Mouse (Mus musculus): ENCODE data around the gene Gm17509. TPM values are rescaled to one million over a fixed set of nuclear protein-coding genes. Genes with fewer than 3 reads are reported as not detected.
"Not testable (repeated sequence)": the region's sequence is repeated elsewhere in the genome, so short reads cannot be mapped to it uniquely, and the experiment has no call there.

Gene Gm17509
- polyA plus RNA-seq, 1 experiment, result not detected

DNA sequence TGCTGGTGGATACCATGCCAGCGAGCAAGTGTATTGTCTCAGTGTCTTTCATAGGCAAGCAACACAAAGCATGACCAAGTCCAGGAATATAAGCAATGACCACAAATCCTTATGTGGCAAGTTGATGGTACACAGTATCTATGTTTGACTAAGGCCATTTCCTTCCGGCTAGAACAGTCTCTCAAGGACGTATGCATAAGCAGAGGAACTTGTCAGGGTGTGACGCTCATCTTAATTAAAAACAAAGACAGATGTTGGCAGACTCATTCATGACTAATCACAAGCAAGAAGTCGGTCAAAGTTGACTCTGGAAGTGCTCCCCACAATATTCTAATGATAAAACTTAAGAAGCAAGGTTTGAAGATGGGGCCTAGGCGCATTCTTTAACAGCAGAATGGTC, 37.6 kb downstream of the Gm17509 start:
- TF ChIP-seq CTCF (IDR thresholded peaks at IDR 0.05; ENCODE audit: control insufficient read depth, insufficient read depth, low read length), result no peak
- TF ChIP-seq POLR2A (IDR thresholded peaks at IDR 0.05; ENCODE audit: borderline replicate concordance, control insufficient read depth, low read depth, low read length), result no peak
- 66% methylated on average over 6 of the region's 6 CpGs for WGBS
- no peak overlapping the region for H3K4me3 ChIP-seq (replicated peaks; ENCODE audit: control insufficient read depth, low read depth, low read length)
- H3K4me1 ChIP-seq (ENCODE audit: control insufficient read depth, insufficient read depth, low read length), result no peaks in the 10 kb centered on the region
- H3K27ac ChIP-seq (ENCODE audit: control insufficient read depth, insufficient read depth, low read depth, low read length, poor library complexity), result no peak overlapping the region

DNA sequence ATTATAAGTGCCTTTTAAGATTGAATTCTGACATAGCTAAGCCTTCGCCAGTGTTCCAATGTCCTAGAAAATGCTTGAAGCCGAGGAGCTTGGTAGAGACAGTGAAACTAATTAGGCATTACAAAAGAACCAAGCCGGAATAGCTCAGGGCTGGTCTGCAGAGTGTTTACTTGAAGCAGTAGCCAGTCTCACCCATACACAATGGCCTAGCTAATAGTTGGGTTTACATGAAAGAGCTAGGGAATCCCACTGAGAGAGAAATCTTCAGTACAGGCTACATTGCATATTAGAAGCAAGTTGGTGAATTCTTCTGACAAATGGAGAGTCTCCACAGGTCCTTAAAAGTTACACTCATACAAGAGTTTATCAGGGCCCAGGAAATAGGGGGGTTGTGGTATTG, 40.0 kb downstream of the Gm17509 start:
- H3K4me3 ChIP-seq (replicated peaks; ENCODE audit: control insufficient read depth, low read depth, low read length); H3K4me1 ChIP-seq (ENCODE audit: control insufficient read depth, insufficient read depth, low read length); H3K27ac ChIP-seq (ENCODE audit: control insufficient read depth, insufficient read depth, low read depth, low read length, poor library complexity): not testable (repeated sequence)
- WGBS, result 87% methylated on average over 3 of the region's 3 CpGs

Other genes with a start within 250 kb of the Gm17509 start
- 13.0 and 31.9 TPM in 2 replicates for gene Parp8, start 195.5 kb downstream of the Gm17509 start, polyA plus RNA-seq (2011; ENCODE audit: insufficient read depth, insufficient read length, low replicate concordance, missing spikeins)
- 14.1 and 40.9 TPM in 2 replicates for gene Emb, start 12.5 kb downstream of the Gm17509 start, polyA plus RNA-seq (2011; ENCODE audit: insufficient read depth, insufficient read length, low replicate concordance, missing spikeins)

All from bone marrow, adult 2 months (tissue).